Mouse (Mus musculus) cerebellum, adult 11-12 months (tissue): ENCODE data around the gene Abhd16b.
A peak's percentile ranks its signal among the peaks of the same experiment; 100 is the strongest.

Experiments
- DNase-seq: peaks from one replicate; pipeline ENCODE4 v3.0.0; 2022

Gene Abhd16b

GRCm38 (mm10) chr2:181541761-181542380 lies 48.9 kb downstream of the Abhd16b start:
- peak; percentile 34 for DNase-seq
